Mouse (Mus musculus) liver, postnatal 0 days (tissue): ENCODE data around the gene Sall1.

Source experiments
- CTCF ChIP-seq: sonication (generic); IDR thresholded peaks from 2 replicates; pipeline ENCODE4 v1.5.1; 2016; ENCODE audit warnings: antibody characterized with exemption, low read depth
- EP300 ChIP-seq: IDR thresholded peaks from 2 replicates; pipeline ENCODE4 v1.6.1; 2016; ENCODE audit warnings: antibody characterized with exemption, low read depth, mild to moderate bottlenecking

- no peak for TF ChIP-seq CTCF
- no peak for TF ChIP-seq EP300
Measured at GRCm38 (mm10) chr8:89003336-89003896, 40.5 kb downstream of the Sall1 start.
